Mouse (Mus musculus) C2C12 (cell line): Measurements from ENCODE around the gene Oas1h.

ENCODE experiments used
- CEBPB ChIP-seq: IDR thresholded peaks from one replicate; pipeline ENCODE4 v1.6.1; 2011; ENCODE audit warnings: low read depth, mild to moderate bottlenecking, control low read depth, moderate library complexity
- CTCF ChIP-seq: IDR thresholded peaks from one replicate; pipeline ENCODE4 v1.5.1; 2011; ENCODE audit not compliant: control insufficient read depth, insufficient read depth, insufficient read length
- FOSL1 ChIP-seq: IDR thresholded peaks from one replicate; pipeline ENCODE4 v1.8.0; 2011; ENCODE audit warnings: mild to moderate bottlenecking, low read length; ENCODE audit not compliant: poor library complexity, insufficient read depth, severe bottlenecking
- MAX ChIP-seq: IDR thresholded peaks from one replicate; pipeline ENCODE4 v1.6.1; 2011; ENCODE audit warnings: mild to moderate bottlenecking, control low read depth
- MYOD1 ChIP-seq: IDR thresholded peaks from one replicate; pipeline ENCODE4 v1.6.1; 2011; ENCODE audit warnings: low read depth; ENCODE audit not compliant: control insufficient read depth, insufficient read length
- MYOG ChIP-seq: IDR thresholded peaks from one replicate; pipeline ENCODE4 v1.6.1; 2011; ENCODE audit not compliant: control insufficient read depth, insufficient read length; ENCODE audit errors: extremely low read depth
- USF1 ChIP-seq: IDR thresholded peaks from one replicate; pipeline ENCODE4 v1.6.1; 2011; ENCODE audit warnings: low read depth, mild to moderate bottlenecking, control low read depth, moderate library complexity

GRCm38 (mm10) chr5:120898726-120899125 is 37.5 kb downstream of the Oas1h start:
- TF ChIP-seq USF1 (no peak), CTCF (no peak), MAX (no peak), MYOD1 (no peak), MYOG (no peak), FOSL1 (no peak), CEBPB (no peak)
